Mouse (Mus musculus): ENCODE results near the gene Atad3a. TPM values are rescaled to one million over a fixed set of nuclear protein-coding genes. Genes with fewer than 3 reads are reported as not detected.
"Not testable (repeated sequence)": the region's sequence is repeated elsewhere in the genome, so short reads cannot be mapped to it uniquely, and the experiment has no call there.

Atad3a gene
- polyA plus RNA-seq, 1 experiment: 32.9 TPM

DNA sequence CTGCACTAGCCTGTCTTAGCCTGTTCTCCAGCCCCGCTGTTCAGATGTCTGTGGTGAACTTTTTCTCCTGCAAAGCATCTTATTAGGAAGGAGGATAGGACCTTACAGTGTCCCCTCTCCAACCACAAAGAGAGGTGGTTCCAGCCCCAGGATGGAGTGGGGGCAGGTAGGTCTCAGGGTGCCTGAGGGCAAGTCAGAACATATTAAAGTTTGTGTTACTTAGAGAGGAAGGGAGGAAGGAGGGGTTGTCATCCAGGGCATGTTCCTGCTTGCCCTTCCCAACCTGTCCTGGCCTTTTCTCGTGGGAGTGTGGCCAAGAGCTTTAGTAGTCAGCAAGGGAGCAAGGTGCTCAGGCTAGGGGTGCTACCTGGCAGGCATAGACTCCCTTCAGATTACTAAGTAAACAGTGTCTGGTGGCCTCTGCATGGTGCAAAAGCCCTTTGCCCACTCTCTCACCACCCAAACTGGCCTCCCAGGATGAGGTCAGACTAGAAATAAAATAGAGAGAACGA, 29.8 kb upstream of the Atad3a start:
- Histone ChIP-seq H3K4me3 (replicated peaks; ENCODE audit: control insufficient read depth, low read depth, low read length) (no peak overlapping the region), H3K4me1 (ENCODE audit: control insufficient read depth, insufficient read depth, low read length) (no peaks in the 10 kb centered on the region), H3K27ac (ENCODE audit: control insufficient read depth, insufficient read depth, low read depth, low read length, poor library complexity) (no peak overlapping the region)
- WGBS: 74% methylated on average over 3 of the region's 3 CpGs
- TF ChIP-seq POLR2A (IDR thresholded peaks at IDR 0.05; ENCODE audit: borderline replicate concordance, control insufficient read depth, low read depth, low read length) (no peak), CTCF (IDR thresholded peaks at IDR 0.05; ENCODE audit: control insufficient read depth, insufficient read depth, low read length) (no peak)

DNA sequence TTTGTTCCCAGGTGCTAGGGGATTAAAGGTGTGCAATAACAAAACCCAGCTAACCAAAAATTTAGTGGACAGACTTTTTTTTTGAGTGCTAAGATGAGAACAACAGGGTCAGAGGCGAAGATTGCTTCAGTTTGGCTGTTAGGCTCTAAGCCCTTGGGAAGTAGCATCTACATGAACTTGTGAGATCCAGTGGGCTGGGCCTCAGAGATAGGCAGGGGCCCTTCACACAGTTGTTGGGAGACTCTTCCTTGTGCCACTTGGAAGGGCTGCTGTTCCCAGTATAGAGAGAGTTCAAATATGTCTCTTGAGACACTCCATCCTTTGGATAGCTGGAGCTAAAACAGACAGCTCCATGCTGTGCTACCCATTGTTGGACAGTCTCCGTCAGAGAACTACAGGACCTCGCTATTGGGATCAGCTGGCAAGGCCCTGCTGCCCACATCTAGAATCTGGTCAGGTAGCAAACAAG, 29.2 kb upstream of the Atad3a start, which contains the start of gene Ankrd65:
TSS of gene Ankrd65 (plus strand) at position 419 of the 469 bp plus-strand sequence.
- no peaks in the 10 kb centered on the region for H3K4me1 ChIP-seq (ENCODE audit: control insufficient read depth, insufficient read depth, low read length)

DNA sequence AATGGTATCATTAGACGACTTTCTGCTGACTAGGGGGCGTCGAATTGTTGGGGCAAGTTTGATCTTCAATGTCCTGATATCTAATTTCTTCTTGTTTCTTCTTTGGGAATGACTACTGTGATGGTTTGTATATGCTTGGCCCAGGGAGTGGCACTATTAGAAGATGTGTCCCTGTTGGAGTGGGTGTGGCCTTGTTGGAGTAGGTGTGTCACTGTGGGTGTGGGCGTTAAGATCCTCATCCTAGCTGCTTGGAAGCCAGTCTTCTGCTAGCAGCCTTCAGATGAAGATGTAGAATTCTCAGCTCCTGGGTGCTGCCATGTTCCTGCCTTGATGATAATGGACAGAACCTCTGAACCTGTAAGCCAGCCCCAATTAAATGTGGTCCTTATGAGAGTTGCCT, 27.9 kb upstream of the Atad3a start:
- 74% methylated on average over 4 of the region's 4 CpGs for WGBS
- H3K27ac ChIP-seq (ENCODE audit: control insufficient read depth, insufficient read depth, low read depth, low read length, poor library complexity); H3K4me1 ChIP-seq (ENCODE audit: control insufficient read depth, insufficient read depth, low read length); H3K4me3 ChIP-seq (replicated peaks; ENCODE audit: control insufficient read depth, low read depth, low read length): not testable (repeated sequence)

More for the DNA sequence above, 29.2 kb upstream of the Atad3a start, which contains the start of gene Ankrd65:
- TF ChIP-seq CTCF (IDR thresholded peaks at IDR 0.05; ENCODE audit: control insufficient read depth, insufficient read depth, low read length) (no peak), POLR2A (IDR thresholded peaks at IDR 0.05; ENCODE audit: borderline replicate concordance, control insufficient read depth, low read depth, low read length) (no peak)
- Histone ChIP-seq H3K4me3 (replicated peaks; ENCODE audit: control insufficient read depth, low read depth, low read length) (no peak within 1 kb of the TSS), H3K27ac (ENCODE audit: control insufficient read depth, insufficient read depth, low read depth, low read length, poor library complexity) (no peak within 1 kb of the TSS)
- WGBS: 86% methylated on average over 3 of the region's 3 CpGs

DNA sequence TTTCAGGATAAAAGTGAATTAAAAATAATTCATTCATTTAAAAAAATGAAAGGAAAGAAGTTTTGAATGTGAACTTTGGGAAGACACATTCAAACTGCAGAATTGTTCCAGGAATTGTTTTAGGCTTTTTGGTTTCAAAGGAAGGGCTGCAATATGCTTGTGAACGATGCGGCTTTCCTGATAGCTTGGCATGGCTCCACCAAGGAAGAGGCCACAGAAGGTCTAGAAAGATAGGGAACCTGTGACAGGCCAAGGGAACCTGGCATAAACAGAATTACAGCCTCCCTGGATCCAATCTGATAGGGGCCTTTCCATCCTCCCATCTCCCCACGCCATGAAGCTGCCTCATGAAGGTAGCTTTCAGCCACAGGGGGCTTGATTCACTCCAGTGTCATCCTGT, 27.4 kb upstream of the Atad3a start:
- H3K4me1 ChIP-seq (ENCODE audit: control insufficient read depth, insufficient read depth, low read length): no peaks in the 10 kb centered on the region
- no peak for TF ChIP-seq POLR2A (IDR thresholded peaks at IDR 0.05; ENCODE audit: borderline replicate concordance, control insufficient read depth, low read depth, low read length)
- TF ChIP-seq CTCF (IDR thresholded peaks at IDR 0.05; ENCODE audit: control insufficient read depth, insufficient read depth, low read length): no peak
- H3K4me3 ChIP-seq (replicated peaks; ENCODE audit: control insufficient read depth, low read depth, low read length): no peak overlapping the region
- WGBS: 24% methylated on average over 3 of the region's 3 CpGs
- H3K27ac ChIP-seq (ENCODE audit: control insufficient read depth, insufficient read depth, low read depth, low read length, poor library complexity): peak overlapping the region; percentile 80

DNA sequence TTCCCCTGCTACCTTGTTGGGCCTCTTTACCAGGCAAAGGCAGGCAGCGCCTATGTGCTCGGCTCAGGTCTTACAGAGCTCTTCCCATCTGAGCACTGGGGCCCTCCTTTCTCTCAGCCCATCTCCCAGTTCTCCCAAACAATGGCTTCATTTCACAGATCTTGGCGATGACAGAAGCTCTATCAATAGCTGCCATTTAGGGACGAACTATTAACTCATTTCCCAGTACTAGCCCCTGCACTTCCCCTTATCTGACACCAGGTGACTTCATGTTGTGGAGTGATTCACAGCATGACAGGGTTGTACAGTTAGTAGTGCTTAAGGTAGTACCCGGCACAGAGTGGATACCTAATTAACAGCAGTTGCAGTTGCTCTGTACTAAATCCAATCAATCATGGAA, 24.9 kb upstream of the Atad3a start, which contains the start of gene Tmem88b:
TSS of gene Tmem88b (minus strand) at position 56 of the 400 bp plus-strand sequence.
- WGBS: 66% methylated on average over 5 of the region's 5 CpGs
- no peak for TF ChIP-seq CTCF (IDR thresholded peaks at IDR 0.05; ENCODE audit: control insufficient read depth, insufficient read depth, low read length)
- no peak for TF ChIP-seq POLR2A (IDR thresholded peaks at IDR 0.05; ENCODE audit: borderline replicate concordance, control insufficient read depth, low read depth, low read length)
- peak within 1 kb of the TSS; percentile 58 for H3K4me3 ChIP-seq (replicated peaks; ENCODE audit: control insufficient read depth, low read depth, low read length)

DNA sequence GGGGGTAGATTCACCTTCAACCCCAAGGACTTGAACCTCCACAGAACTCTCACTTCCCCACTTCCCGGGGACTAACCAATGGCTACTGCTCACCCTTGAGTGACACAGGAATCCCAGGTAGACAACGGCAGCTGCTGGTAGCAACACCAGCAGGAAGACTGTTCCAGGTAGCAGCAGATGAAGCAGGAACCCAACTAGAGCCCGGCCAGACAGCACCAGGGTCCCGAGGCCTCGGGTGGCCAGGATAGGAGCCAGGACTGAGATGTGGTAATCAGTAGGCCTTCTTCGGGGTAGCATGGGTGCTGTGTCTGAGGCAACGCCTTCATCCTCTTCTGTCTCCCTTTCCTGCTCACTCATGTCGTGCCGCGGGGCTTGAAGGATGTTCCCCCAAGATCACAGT, 24.4 kb upstream of the Atad3a start:
- TF ChIP-seq POLR2A (IDR thresholded peaks at IDR 0.05; ENCODE audit: borderline replicate concordance, control insufficient read depth, low read depth, low read length): no peak
- TF ChIP-seq CTCF (IDR thresholded peaks at IDR 0.05; ENCODE audit: control insufficient read depth, insufficient read depth, low read length): no peak
- WGBS: 73% methylated on average over 10 of the region's 10 CpGs
- Histone ChIP-seq H3K4me3 (replicated peaks; ENCODE audit: control insufficient read depth, low read depth, low read length) (no peak overlapping the region), H3K27ac (ENCODE audit: control insufficient read depth, insufficient read depth, low read depth, low read length, poor library complexity) (no peak overlapping the region), H3K4me1 (ENCODE audit: control insufficient read depth, insufficient read depth, low read length) (no peaks in the 10 kb centered on the region)

More for the DNA sequence above, 24.9 kb upstream of the Atad3a start, which contains the start of gene Tmem88b:
- Histone ChIP-seq H3K27ac (ENCODE audit: control insufficient read depth, insufficient read depth, low read depth, low read length, poor library complexity) (no peak within 1 kb of the TSS), H3K4me1 (ENCODE audit: control insufficient read depth, insufficient read depth, low read length) (no peaks in the 10 kb centered on the region)

DNA sequence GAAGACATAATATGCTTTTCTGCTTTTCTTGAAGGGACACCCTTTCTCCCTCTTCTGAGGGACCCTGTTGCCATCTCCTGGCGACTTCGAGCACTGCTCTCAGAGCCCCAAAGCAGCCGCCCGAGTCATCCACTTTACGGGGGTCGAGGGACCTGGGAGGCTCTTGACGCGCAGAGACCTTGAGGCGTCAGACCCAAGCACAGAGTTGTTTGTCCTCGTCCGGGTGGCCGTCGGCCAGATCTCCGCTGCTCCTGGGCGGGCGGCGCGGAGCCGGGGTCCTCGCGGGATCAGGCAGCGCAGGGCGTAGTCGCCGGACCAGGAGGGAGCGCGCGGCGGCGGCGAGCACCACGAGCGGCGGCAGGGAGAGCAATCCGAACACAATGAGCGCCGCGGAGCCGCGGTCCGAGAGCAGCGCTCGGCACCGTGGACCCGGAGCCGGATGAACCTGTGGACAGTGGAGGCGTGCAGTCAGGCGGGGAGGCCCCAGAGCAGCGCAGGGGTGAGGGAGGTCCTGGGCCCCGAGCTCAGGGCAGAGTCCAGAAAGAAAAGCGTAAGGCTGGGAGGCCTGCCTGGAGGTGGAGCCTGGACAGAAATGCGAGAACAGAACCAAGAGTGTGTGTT, 23.3 kb upstream of the Atad3a start:
- peak; percentile 52 for TF ChIP-seq CTCF (IDR thresholded peaks at IDR 0.05; ENCODE audit: control insufficient read depth, insufficient read depth, low read length)
- TF ChIP-seq POLR2A (IDR thresholded peaks at IDR 0.05; ENCODE audit: borderline replicate concordance, control insufficient read depth, low read depth, low read length): peak; percentile 23; the same call in 1 of the 2 replicates

DNA sequence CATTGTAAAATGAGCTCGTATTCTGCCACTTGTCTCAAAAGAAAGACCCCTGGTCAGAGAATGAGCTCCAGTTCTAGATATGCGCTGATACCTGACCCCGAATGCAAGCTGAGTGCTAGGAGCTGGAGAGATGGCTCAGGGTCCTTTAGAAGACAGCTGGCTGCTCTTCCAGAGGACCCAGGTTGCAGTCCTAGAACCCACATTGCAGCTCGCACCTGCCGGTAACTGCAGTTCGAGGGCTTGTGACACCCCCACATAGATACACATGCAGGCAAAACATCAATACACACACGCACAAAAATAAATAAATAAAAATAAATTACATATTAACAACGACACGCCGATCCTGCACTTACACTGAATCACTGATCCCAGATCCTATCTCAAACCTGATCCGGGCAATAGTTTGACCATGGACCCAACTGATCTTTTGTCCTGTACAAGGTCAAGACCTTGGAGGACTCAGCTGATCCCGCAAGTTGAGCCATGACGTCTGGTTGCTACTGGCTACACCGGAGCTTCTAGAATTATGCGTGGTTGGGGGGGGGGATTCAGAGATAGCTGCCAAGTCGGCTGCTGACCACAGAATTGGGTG, 22.7 kb upstream of the Atad3a start:
- peak overlapping the region; percentile 12 for H3K4me3 ChIP-seq (replicated peaks; ENCODE audit: control insufficient read depth, low read depth, low read length)
- no peak overlapping the region for H3K27ac ChIP-seq (ENCODE audit: control insufficient read depth, insufficient read depth, low read depth, low read length, poor library complexity)
- WGBS: 39% methylated on average over 16 of the region's 16 CpGs
- TF ChIP-seq CTCF (IDR thresholded peaks at IDR 0.05; ENCODE audit: control insufficient read depth, insufficient read depth, low read length) (no peak), POLR2A (IDR thresholded peaks at IDR 0.05; ENCODE audit: borderline replicate concordance, control insufficient read depth, low read depth, low read length) (no peak)
- no peaks in the 10 kb centered on the region for H3K4me1 ChIP-seq (ENCODE audit: control insufficient read depth, insufficient read depth, low read length)

More for the DNA sequence above, 23.3 kb upstream of the Atad3a start:
- Histone ChIP-seq H3K27ac (ENCODE audit: control insufficient read depth, insufficient read depth, low read depth, low read length, poor library complexity) (peak overlapping the region; percentile 81), H3K4me3 (replicated peaks; ENCODE audit: control insufficient read depth, low read depth, low read length) (peak overlapping the region; percentile 58), H3K4me1 (ENCODE audit: control insufficient read depth, insufficient read depth, low read length) (no peaks in the 10 kb centered on the region)
- WGBS: under 1% methylated on average over 52 of the region's 52 CpGs

All from bone marrow, adult 2 months (tissue).